Mouse (Mus musculus): Measurements from ENCODE around the gene Ranbp10.
A peak's percentile ranks its signal among the peaks of the same experiment; 100 is the strongest.
"Not testable (repeated sequence)": the region's sequence is repeated elsewhere in the genome, so short reads cannot be mapped to it uniquely, and the experiment has no call there.

Ranbp10 gene

GRCm38 (mm10) chr8:105835318-105835717 lies 8.2 kb upstream of the Ranbp10 start:
- DNase-seq (ENCODE audit: low read depth), result peak; percentile 90

DNA sequence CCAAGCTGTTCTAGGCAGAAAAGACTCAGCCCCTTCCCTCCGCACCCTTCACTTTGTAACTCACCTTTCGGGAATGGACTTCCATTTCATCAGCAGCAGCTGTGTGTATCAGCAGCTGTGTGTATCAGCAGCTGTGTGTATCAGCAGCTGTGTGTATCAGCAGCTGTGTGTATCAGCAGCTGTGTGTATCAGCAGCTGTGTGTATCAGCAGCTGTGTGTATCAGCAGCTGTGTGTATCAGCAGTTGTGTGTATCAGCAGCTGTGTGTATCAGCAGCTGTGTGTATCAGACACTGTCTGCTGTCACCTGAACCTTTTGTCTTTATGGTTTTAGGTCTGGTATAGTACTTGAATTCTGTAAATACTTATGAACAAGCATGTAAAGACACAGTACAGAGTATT lies 6.6 kb upstream of the Ranbp10 start:
- DNase-seq (ENCODE audit: low read depth), result not testable (repeated sequence)

- DNase-seq (ENCODE audit: low read depth), result peak; percentile 34
Measured at GRCm38 (mm10) chr8:105826379-105826778, 771 bp downstream of the Ranbp10 start.

DNA sequence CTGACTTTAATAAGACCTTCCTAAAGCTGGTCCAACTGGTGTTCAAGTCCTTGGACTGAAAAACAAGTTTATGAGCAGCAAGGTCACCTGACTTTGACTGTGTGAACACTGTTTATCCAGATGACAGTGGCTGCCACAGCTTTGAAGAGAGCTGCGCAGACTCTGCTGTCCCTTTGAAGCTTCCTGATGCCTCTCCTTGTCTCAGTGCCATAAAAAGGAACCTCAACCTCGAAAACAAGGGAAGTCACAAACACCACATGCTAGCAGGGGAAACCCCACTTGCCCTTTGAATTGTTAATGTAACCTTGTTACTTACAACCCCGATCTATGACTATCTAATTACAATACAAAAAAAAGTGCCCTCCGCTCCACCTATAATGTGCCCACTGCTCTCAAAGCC lies 1.6 kb downstream of the Ranbp10 start:
- no peak for DNase-seq (ENCODE audit: low read depth)

DNA sequence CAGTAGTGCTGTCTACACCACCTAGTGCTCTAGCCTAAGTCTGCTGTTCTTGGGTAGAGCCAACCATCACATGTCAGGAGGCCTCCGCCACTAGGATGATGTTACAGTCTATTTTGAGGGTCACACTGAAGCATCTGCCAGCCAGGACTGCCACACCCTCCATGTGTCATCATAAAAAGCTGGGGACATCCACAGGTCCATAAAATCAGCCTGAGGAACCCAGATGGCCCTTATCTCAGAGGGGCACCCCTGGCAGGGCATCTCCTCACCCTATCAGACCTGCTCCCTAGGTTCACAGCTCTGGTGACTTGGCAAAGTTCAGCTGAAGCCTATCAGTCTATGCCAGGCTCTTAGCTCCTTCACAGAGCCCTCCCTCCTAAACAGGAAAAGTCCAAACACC lies 6.2 kb downstream of the Ranbp10 start:
- no peak for DNase-seq (ENCODE audit: low read depth)

DNA sequence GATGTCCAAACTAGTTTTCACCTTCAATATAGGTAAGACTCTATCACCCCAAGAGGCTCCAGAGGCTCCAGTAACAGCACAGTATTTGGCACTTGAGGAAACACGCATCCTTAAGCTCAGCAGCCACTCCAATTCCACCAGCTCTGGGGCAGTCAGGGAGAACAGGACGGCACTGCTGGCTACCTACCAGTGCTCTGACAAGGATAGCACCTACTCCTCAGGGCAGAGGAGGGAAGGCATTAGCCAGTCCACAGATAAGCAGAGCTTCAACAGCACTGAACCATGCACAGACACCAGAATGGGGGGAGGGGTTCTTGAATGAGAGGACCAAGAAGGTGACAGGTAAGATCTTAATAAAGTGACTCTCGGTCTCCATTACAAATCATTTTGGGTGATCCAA lies 7.5 kb downstream of the Ranbp10 start:
- DNase-seq (ENCODE audit: low read depth), result no peak

- DNase-seq (ENCODE audit: low read depth), result no peak
Measured at GRCm38 (mm10) chr8:105813241-105813640, 13.9 kb downstream of the Ranbp10 start.

DNA sequence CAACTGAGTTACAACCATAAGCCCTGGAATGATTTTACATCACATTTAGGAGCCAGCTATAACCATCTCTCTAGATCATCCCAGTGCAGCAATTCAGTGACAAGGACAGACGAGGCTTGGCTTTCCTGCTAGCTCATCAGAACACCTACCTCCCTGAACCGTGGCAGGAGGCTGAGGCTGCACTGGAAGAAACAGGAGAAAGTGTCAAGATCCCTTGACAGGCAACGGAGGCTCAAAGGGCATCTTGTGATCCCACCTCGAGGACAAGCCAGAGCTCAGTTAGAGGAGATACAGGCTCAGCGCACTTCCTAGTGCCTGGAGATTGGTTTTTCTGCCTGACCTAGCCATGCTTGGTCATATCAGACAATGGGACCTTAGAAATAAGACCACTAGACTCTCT lies 14.6 kb downstream of the Ranbp10 start:
- no peak for DNase-seq (ENCODE audit: low read depth)

- no peak for DNase-seq (ENCODE audit: low read depth)
Measured at GRCm38 (mm10) chr8:105811543-105811942, 15.6 kb downstream of the Ranbp10 start.

DNA sequence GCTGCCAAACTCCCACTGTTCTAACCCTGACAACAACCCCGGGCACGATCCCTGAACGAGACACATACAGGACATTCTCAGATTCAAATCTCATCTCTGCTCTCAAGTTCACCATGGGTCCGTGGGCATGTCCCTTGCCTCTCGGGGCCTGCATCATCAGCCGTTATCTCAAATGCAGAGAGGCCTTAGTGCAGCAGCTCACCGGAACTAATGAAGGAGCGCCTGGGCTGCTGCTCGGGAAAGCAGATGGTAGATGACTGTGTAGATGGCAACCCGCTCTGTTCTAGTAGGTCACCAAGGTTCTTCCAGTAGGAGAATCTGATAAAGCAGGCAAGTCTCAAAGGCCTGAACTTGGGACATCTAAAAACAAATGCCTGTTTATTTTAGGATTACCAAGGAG lies 16.1 kb downstream of the Ranbp10 start:
- DNase-seq (ENCODE audit: low read depth), result no peak

DNA sequence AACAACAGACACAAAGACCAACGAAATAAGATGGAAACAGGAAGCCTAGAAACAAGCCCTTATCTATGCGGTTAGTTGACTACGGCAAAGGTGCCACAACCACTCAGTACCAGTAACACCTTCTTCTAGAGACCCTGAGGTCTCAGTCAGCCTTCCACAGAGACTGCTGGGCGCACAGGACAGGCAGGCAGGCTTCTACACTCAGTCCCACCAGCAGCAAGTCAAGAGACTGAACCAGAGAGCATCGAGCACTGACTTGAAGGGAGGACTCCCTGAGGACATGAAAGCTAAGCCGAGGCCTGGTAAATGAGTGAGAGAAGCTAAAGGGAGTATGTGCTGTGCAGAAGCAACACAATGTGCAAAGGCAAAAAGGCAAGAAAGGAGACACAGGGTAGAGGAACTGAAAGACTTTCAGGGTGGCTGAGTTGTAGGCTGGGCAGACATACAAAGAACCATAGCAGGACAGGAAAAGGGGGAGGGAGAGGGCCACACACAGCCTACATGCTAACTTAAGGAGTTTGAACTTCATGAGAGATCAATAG lies 16.8 kb downstream of the Ranbp10 start:
- no peak for DNase-seq (ENCODE audit: low read depth)

GRCm38 (mm10) chr8:105808480-105808879 lies 18.7 kb downstream of the Ranbp10 start:
- DNase-seq (ENCODE audit: low read depth), result peak; percentile 32

DNA sequence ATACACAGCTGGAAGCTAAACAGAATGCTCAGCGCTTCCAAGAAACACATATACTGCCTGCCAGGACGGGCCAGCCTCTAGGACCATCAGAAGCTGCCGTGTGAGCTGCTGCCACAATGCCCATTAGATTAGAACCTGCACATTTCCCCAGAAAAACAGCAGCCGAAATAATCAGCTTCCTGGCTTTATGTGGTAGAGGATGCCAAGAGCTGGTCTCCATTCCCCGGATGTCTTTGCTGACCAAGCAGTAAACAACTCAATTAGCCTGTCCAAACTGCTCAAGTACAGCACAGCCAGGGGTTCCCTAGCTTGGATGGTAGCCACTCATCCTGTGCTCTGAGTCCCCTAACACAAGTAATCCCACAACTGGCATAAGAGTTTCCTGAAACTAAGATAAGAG lies 19.4 kb downstream of the Ranbp10 start:
- no peak for DNase-seq (ENCODE audit: low read depth)

GRCm38 (mm10) chr8:105805964-105806363 lies 21.2 kb downstream of the Ranbp10 start:
- DNase-seq (ENCODE audit: low read depth), result no peak

DNA sequence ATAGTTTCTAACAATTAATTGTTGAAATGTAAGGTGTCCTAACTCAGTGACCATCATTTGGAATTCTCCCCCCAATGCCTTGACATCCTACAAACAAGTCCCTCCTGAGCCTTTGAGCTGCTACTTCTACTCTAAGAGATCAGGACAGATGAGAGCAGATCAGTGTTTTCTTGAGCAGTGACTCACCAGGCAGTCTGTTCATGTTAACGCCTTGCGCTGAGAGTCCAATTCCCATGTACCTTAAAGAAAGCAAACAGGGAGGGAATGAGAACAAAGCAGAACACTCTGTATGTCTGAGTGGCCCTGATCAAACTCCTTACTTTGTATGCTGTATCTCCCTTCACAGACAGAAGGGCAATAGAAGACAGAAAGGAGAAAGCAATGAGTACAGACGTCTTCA lies 21.8 kb downstream of the Ranbp10 start:
- no peak for DNase-seq (ENCODE audit: low read depth)

GRCm38 (mm10) chr8:105804797-105805196 lies 22.4 kb downstream of the Ranbp10 start:
- DNase-seq (ENCODE audit: low read depth), result no peak

DNA sequence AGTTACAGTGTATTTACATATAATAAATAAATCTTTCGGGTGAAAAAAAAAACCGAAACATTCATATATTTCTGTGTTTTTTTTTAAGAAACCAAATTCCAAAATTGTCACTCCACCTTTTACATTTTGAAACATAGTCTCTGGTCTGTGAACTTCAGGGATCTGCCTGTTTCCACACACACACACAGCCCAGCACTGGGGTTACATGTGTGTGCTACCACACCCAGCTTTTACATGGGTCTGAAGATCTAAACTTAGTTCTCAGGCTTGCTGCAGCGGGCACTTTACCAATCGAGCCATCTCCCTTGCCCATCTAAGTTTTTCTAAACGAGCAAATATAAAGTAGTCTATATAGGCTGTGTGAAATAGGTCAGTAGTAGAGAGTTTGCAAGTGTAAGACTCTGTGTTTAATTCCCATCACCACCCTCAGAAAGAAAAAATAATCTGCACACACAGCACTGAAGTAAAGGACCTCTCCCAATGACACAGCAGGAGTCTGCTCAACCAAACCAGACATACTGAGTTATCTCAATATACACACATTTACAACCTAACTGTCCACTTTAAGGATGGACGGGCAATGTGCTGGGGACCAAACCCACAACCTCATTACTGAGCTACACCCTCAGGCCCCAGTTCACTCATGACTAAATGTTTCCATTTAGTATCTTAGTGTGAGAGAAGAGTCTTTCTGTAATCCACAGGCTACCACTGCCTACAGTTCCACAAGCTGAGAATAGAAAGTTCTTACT lies 25.8 kb downstream of the Ranbp10 start:
- DNase-seq (ENCODE audit: low read depth), result peak; percentile 57

- DNase-seq (ENCODE audit: low read depth), result no peak
Measured at GRCm38 (mm10) chr8:105799091-105799812, 27.9 kb downstream of the Ranbp10 start.

DNA sequence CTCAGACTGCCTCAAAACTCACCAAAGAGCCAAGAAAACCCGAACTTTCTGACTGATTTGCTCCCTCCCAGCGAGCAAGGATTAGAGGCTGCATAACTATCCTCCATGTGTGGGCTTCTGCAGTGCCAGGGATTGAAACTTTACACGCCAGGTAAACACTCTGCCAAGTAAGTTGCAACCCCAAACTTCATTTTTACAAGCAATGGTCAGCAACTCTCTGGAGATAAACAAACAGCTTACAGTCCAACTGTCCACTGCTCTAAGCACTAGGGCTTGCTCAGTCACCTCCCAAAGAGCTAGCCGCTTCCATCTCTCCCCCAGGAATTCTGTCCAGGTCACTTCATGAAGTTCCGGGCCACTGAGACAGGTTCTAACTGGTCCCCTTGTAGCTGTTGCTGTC lies 28.7 kb downstream of the Ranbp10 start:
- DNase-seq (ENCODE audit: low read depth), result no peak

DNA sequence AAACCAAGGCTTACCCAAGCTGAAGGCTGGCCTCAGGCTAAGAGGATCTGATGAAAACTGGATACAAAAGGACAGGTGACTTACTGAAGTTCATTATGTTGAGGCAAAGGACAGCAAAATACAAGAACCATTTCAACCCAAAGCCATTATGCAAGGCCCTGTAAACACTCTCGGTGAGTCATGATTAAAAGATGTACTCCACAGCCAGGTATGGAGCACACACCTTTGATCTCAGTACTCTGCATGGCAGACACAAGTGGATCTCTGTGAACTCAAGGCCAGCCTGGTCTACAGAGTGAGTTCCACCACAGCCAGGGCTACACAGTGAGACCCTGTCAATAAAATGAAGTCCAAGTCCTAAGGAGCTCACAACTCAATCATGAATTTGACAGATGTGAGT lies 31.4 kb downstream of the Ranbp10 start:
- DNase-seq (ENCODE audit: low read depth), result no peak

- DNase-seq (ENCODE audit: low read depth), result no peak
Measured at GRCm38 (mm10) chr8:105794009-105794598, 33.0 kb downstream of the Ranbp10 start.

DNA sequence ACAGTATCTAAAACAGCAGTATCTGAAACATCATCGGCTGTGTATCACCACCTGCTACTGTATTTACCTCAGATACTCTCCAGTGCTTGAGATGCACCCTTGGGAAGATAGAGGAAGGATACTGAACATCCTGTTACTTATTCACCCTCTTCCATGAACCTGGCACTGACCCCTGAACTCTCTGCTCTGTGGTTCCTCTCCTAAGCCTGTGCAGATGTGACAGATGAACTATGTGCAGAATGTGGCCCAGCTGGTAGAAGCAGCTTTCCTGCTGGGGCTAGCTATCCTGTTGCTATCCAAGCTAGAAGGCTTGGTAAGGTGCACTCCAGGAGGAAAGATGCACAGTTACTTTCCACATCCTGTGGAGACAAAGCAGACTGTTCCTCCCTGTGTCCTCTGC lies 33.8 kb downstream of the Ranbp10 start:
- DNase-seq (ENCODE audit: low read depth), result no peak

DNA sequence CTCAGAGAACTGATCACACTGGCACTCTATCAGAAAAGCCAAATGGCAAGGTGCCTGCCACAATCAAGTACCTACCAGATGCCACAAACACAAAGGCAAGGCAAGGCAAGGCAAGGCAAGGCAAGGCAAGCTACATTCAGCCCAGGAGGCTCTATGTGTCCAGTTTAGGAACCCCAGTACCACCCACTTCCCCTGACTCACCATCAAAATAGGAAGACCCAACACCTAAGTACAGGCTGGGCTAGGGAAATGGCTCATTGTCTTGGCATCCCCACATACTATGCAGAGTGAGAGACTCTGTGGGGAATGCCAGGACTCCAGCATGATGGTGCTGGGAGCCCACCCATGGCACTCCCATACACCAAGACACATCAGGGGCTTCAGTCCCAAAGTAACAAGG lies 37.5 kb downstream of the Ranbp10 start:
- DNase-seq (ENCODE audit: low read depth), result peak; percentile 56

Data from 416B (cell line).